Mouse (Mus musculus) cerebellum, adult 9-11 months (tissue): ENCODE data around the gene Bcl2l10.

ENCODE experiments used
- DNase-seq: peaks from one replicate; pipeline ENCODE4 v3.0.0; 2022

Gene Bcl2l10

GRCm38 (mm10) chr9:75347458-75347857, at the start of gene Bcl2l10:
Gene Bcl2l10 (plus strand): TSS chr9:75347758.
- DNase-seq: no peak

GRCm38 (mm10) chr9:75299342-75299741, 48.2 kb upstream of the Bcl2l10 start:
- DNase-seq: no peak

- no peak for DNase-seq
Observed at GRCm38 (mm10) chr9:75303033-75303432, 44.5 kb upstream of the Bcl2l10 start.

GRCm38 (mm10) chr9:75303701-75304261, 43.8 kb upstream of the Bcl2l10 start:
- peak; percentile 71 for DNase-seq

GRCm38 (mm10) chr9:75304286-75304685, 43.3 kb upstream of the Bcl2l10 start:
- DNase-seq: no peak

GRCm38 (mm10) chr9:75306126-75306898, 41.2 kb upstream of the Bcl2l10 start, which contains the start of gene Gnb5:
Gene Gnb5 (plus strand): TSS chr9:75306288.
- peak; percentile 94 for DNase-seq

GRCm38 (mm10) chr9:75307015-75307414, 40.5 kb upstream of the Bcl2l10 start:
- no peak for DNase-seq

GRCm38 (mm10) chr9:75308621-75309020, 38.9 kb upstream of the Bcl2l10 start:
- no peak for DNase-seq

GRCm38 (mm10) chr9:75312008-75312407, 35.5 kb upstream of the Bcl2l10 start:
- peak; percentile 87 for DNase-seq

- DNase-seq: no peak
Observed at GRCm38 (mm10) chr9:75313138-75313831, 34.3 kb upstream of the Bcl2l10 start.

GRCm38 (mm10) chr9:75313832-75314516, 33.6 kb upstream of the Bcl2l10 start:
- DNase-seq: peak; percentile 91

- DNase-seq: no peak
Observed at GRCm38 (mm10) chr9:75314517-75315105, 32.9 kb upstream of the Bcl2l10 start.

GRCm38 (mm10) chr9:75315238-75315637, 32.3 kb upstream of the Bcl2l10 start:
- DNase-seq: no peak

GRCm38 (mm10) chr9:75316771-75317170, 30.8 kb upstream of the Bcl2l10 start:
- DNase-seq: no peak

GRCm38 (mm10) chr9:75318196-75318595, 29.4 kb upstream of the Bcl2l10 start:
- no peak for DNase-seq

GRCm38 (mm10) chr9:75319365-75319764, 28.2 kb upstream of the Bcl2l10 start:
- peak; percentile 66 for DNase-seq

- DNase-seq: peak; percentile 78
Observed at GRCm38 (mm10) chr9:75322099-75322885, 25.3 kb upstream of the Bcl2l10 start.

- DNase-seq: no peak
Observed at GRCm38 (mm10) chr9:75328047-75328446, 19.5 kb upstream of the Bcl2l10 start.

- DNase-seq: no peak
Observed at GRCm38 (mm10) chr9:75330821-75331220, 16.7 kb upstream of the Bcl2l10 start.

GRCm38 (mm10) chr9:75334440-75334839, 13.1 kb upstream of the Bcl2l10 start:
- no peak for DNase-seq

- no peak for DNase-seq
Observed at GRCm38 (mm10) chr9:75338016-75338415, 9.5 kb upstream of the Bcl2l10 start.

GRCm38 (mm10) chr9:75342433-75342832, 5.1 kb upstream of the Bcl2l10 start:
- DNase-seq: no peak
